Mouse (Mus musculus) stomach, embryonic 16.5 days (tissue): ENCODE measurements around the gene Rxra. TPM values are rescaled to one million over a fixed set of nuclear protein-coding genes. Genes with fewer than 3 reads are reported as not detected.
A peak's percentile ranks its signal among the peaks of the same experiment; 100 is the strongest.

Experiments
- ATAC-seq: fragments of 200-750 bp; cut with Nextera tagmentation; 2 replicates; pipeline ENCODE4 v1.8.0; 2017; ENCODE audit warnings: moderate number of reproducible peaks, moderate TSS enrichment; ENCODE audit not compliant: insufficient read depth, low FRiP score
- H3K27ac ChIP-seq: fragments of 300-500 bp; sonication (generic); 2 replicates; pipeline ENCODE4 v1.5.1; 2014; ENCODE audit warnings: low read length
- H3K27me3 ChIP-seq: fragments of 300-500 bp; sonication (generic); 2 replicates; pipeline ENCODE4 v1.6.1; 2014; ENCODE audit warnings: low read length, control low read depth, mixed read lengths; ENCODE audit not compliant: control insufficient read depth, insufficient read depth
- H3K36me3 ChIP-seq: fragments of 300-500 bp; sonication (generic); 2 replicates; pipeline ENCODE4 v1.6.1; 2014; ENCODE audit warnings: low read length; ENCODE audit not compliant: control insufficient read depth, insufficient read depth
- H3K4me1 ChIP-seq: fragments of 300-500 bp; sonication (generic); 2 replicates; pipeline ENCODE4 v1.6.1; 2014; ENCODE audit warnings: low read length, control low read depth, mixed read lengths; ENCODE audit not compliant: control insufficient read depth, insufficient read depth
- H3K4me2 ChIP-seq: fragments of 300-500 bp; sonication (generic); 2 replicates; pipeline ENCODE4 v1.6.1; 2014; ENCODE audit warnings: low read depth, low read length, mixed read lengths
- H3K4me3 ChIP-seq: fragments of 300-500 bp; sonication (generic); replicated peaks from 2 replicates; pipeline ENCODE4 v1.5.1; 2014; ENCODE audit warnings: mild to moderate bottlenecking, low read length
- H3K9ac ChIP-seq: fragments of 300-500 bp; sonication (generic); 2 replicates; pipeline ENCODE4 v1.6.1; 2014; ENCODE audit warnings: low read length
- H3K9me3 ChIP-seq: fragments of 300-500 bp; sonication (generic); replicated peaks from 2 replicates; pipeline ENCODE4 v1.6.1; 2016; ENCODE audit warnings: low read length, control low read depth; ENCODE audit not compliant: control insufficient read depth
- WGBS: fragments of 180-500 bp; shearing (Covaris S2); extraction: QIAGEN DNeasy Blood & Tissue Kit; methylation state at CpG from one replicate; pipeline ENCODE4 v1.1.7; 2014; 5-methylcytosine and 5-hydroxymethylcytosine counted together
- polyA plus RNA-seq: library from polyadenylated mRNA; unstranded; fragments of >200 nt; fragmentation: Nextera tagmentation; extraction: Ambion mirVana; gene quantifications from 2 replicates; pipeline ENCODE4 v1.2.1, GENCODE M21; 2015

Gene Rxra
- polyA plus RNA-seq, 1 experiment from 2014 or later, result 11.9 TPM

DNA sequence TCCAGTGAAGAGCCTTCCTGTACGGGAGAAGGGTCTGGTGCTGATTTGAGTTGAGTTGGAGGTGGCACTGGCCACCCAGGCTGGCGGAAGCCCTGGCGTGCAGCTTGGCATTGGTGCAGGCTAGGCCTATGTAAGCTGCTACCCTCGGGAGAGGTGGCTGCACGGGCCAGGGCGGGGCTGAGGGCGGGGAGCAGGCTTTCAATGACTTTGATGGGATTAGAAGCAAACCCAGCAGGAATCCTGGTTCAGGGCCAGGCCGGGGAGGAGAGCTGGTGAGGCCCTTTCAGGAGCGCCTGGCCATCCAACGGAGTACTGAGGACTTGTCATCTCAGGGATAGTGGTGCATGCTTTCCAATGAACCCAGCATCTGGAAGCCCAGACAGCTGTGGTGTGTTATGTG lies 43.4 kb downstream of the Rxra start:
- 40% methylated on average over 10 of the region's 10 CpGs for WGBS
- peaks cover 62% of the 10 kb centered on the region for H3K4me1 ChIP-seq
- no peaks in the 10 kb centered on the region for H3K9me3 ChIP-seq
- H3K4me2 ChIP-seq, result no peak overlapping the region
- H3K36me3 ChIP-seq, result no peaks in the 10 kb centered on the region
- H3K27ac ChIP-seq, result peak overlapping the region; percentile 58
- ATAC-seq, result no peak
- H3K4me3 ChIP-seq, result no peak overlapping the region
- no peaks in the 10 kb centered on the region for H3K27me3 ChIP-seq
- no peak overlapping the region for H3K9ac ChIP-seq

DNA sequence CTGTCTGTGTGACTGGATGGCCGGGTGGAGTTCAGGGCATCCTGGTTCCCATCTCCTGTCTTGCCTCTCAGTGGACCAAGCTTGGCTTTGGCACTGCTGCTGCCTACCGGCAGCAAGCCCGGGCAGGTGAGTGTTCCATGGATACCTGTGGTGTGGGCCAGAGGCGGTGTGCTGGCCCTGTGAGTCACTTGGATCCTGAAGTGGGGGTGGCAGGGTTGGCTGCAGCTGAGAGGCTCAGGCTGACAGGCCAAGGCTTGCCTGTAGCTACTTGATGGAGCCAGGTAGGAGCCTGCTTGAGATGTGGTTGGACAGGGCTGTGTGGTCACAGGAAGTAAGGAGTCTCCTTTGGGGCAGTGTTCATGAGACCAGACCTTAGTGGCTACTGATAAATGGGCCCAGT lies 45.4 kb downstream of the Rxra start:
- H3K27me3 ChIP-seq, result no peaks in the 10 kb centered on the region
- H3K4me2 ChIP-seq, result 0 out of 2 replicates have a peak overlapping the region, but pooled peaks have one; percentile 2
- WGBS, result 92% methylated on average over 4 of the region's 4 CpGs
- ATAC-seq, result no peak
- peaks cover 42% of the 10 kb centered on the region for H3K4me1 ChIP-seq
- no peaks in the 10 kb centered on the region for H3K36me3 ChIP-seq
- H3K27ac ChIP-seq, result peak overlapping the region; percentile 68
- H3K4me3 ChIP-seq, result no peak overlapping the region
- H3K9me3 ChIP-seq, result no peaks in the 10 kb centered on the region
- no peak overlapping the region for H3K9ac ChIP-seq

DNA sequence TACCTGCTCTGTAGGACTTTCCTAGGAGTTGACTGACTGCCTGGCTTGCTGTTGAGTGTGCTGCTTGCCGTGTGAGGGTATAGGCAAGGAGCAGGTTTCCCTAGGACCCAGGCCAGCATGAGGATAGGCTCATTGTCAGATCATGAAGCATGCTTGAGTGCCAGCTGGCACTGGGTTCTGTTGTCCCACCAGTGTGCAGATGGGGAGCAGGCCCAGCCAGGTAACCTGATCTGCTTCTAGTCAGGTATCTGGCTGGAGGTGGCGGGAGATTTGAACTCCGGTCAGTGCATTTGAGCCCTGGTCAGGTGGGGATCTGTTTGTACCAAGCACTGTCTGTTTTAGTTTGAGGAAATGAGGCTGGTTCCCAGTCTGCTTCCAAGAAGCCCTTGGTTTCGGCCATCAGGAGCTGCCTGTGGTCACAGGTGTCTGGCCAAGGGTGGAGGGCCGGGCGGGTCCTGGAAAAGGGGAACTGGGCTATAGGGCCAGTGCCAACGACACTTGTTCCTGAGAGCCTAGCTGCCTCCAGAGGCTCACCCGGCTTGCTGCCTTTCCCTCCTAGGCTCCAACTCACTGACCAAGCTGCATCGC lies 48.6 kb downstream of the Rxra start:
- no peaks in the 10 kb centered on the region for H3K36me3 ChIP-seq
- ATAC-seq, result no peak
- WGBS, result 88% methylated on average over 9 of the region's 9 CpGs

DNA sequence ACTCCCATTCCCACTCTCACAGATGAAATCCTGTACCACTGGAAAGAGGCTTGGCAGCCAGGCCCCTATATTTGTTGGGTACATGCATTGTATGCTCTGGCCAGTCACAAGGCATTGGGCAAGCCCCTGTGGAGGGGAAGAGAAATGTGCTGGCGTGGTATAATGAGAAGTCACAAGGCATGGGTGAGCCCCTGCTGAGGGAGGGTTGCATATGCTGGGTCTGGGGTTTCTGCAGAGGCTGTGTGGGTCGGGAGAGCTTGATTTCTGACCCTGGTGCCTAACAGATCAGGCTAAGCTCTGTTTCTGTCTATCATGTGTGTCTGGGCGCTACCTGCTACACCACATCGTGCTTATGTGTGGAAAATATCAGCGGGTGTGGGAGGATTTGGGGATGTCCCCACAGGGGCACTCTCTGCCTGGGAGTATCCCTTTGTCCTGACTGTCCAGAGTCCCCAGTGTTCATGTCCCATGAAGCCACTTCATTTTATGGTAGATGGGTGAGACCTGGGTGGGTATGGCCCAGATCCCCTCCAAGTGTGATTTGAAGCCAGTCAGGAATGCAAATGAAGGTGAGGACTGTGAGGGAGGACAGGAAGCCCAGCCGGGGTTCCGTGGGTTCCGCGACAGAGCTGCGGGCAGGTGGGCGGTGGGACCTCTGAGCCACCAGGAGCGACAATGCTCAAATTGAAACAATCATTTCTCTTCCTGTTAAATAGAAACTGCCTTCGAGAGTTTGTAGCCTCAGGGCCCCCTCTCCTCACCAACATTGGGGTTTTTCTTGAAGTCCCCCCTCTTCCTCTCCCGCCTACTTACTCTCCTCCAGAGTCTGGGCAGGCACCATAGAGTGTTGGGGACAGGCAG lies 52.0 kb downstream of the Rxra start:
- WGBS, result 69% methylated on average over 14 of the region's 14 CpGs

More for the DNA sequence above, 48.6 kb downstream of the Rxra start:
- Histone ChIP-seq H3K4me2 (no peak overlapping the region), H3K27ac (no peak overlapping the region), H3K27me3 (no peaks in the 10 kb centered on the region), H3K4me1 (peaks cover 9% of the 10 kb centered on the region), H3K9ac (no peak overlapping the region), H3K9me3 (no peaks in the 10 kb centered on the region), H3K4me3 (no peak overlapping the region)

DNA sequence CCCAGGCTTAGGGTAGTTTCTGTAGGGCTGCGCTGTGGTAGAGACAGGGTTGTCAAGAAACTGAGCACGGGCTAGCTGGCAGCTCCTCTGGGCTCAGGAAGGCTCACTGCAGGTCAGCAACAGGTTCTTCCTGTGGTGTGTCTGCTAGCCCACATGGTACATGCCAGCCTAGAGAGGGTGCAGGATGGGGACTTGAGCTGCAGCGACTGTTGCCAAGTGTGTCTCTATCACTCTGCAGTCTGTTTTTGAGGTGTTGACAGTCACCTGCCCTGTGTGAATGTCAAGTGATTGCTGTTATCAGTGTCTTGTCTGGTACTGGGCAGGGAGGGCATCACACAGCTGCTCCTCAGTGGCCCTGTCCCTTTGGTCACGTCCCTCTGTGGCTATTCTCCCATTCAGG lies 52.8 kb downstream of the Rxra start:
- Histone ChIP-seq H3K9me3 (no peaks in the 10 kb centered on the region), H3K4me2 (no peak overlapping the region), H3K4me3 (no peak overlapping the region), H3K9ac (no peak overlapping the region), H3K4me1 (peaks cover 22% of the 10 kb centered on the region), H3K36me3 (no peaks in the 10 kb centered on the region), H3K27me3 (no peaks in the 10 kb centered on the region), H3K27ac (no peak overlapping the region)
- ATAC-seq, result no peak
- 70% methylated on average over 4 of the region's 4 CpGs for WGBS

More for the DNA sequence above, 52.0 kb downstream of the Rxra start:
- H3K4me3 ChIP-seq, result no peak overlapping the region
- no peak overlapping the region for H3K4me2 ChIP-seq
- no peak overlapping the region for H3K9ac ChIP-seq
- no peaks in the 10 kb centered on the region for H3K9me3 ChIP-seq
- peaks cover 15% of the 10 kb centered on the region for H3K4me1 ChIP-seq
- no peaks in the 10 kb centered on the region for H3K36me3 ChIP-seq
- no peak for ATAC-seq
- H3K27ac ChIP-seq, result no peak overlapping the region
- no peaks in the 10 kb centered on the region for H3K27me3 ChIP-seq

DNA sequence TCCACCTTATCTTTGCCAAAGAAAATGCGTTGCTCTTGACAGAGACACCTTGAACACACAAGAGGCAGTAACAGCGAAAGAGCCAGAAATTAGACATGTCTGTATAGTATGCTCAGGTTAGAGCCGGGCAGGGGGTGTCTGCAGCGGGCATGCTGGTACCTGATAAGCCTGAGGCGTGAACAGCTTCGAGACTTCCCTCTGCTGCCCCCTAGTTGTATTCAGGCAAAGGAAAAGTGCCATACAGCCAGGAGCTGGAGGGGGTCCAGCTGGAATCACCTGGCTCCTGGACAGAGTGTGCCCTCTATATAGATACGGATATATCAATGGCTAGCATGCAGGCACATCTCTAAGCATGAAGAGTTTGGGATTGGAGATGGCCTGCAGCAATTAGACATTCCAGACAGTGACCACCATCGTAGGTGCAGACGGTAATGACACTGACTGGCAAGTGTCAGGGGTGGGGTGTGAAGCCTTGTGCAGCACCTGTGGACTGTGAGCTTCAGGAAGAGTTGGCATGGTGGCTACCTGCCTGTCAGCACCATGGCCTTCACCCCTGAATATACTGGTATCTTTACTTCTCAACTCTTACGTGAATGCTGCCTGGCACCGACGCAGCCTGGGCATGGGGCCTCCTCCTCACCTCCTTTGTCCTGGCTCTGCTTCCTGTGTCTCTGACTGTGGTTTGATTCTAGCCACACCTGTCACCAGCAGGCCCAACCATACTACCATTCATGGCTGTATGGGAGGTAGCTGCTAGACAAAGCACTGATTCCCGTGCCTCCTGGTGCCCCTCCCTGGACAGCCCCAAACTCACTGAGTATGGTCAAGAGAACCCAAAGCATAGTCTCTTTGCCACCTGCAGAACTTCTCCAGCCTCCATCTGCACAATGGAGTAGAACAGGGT lies 54.0 kb downstream of the Rxra start:
- WGBS, result 64% methylated on average over 13 of the region's 13 CpGs
- H3K4me2 ChIP-seq, result no peak overlapping the region
- H3K4me1 ChIP-seq, result peaks cover 35% of the 10 kb centered on the region
- H3K27ac ChIP-seq, result no peak overlapping the region; the same call in 1 of the 2 replicates
- H3K27me3 ChIP-seq, result no peaks in the 10 kb centered on the region
- no peaks in the 10 kb centered on the region for H3K36me3 ChIP-seq
- H3K9ac ChIP-seq, result no peak overlapping the region
- no peak overlapping the region for H3K4me3 ChIP-seq
- ATAC-seq, result 0 out of 2 replicates have a peak, but pooled peaks have one; percentile 33
- H3K9me3 ChIP-seq, result no peaks in the 10 kb centered on the region

DNA sequence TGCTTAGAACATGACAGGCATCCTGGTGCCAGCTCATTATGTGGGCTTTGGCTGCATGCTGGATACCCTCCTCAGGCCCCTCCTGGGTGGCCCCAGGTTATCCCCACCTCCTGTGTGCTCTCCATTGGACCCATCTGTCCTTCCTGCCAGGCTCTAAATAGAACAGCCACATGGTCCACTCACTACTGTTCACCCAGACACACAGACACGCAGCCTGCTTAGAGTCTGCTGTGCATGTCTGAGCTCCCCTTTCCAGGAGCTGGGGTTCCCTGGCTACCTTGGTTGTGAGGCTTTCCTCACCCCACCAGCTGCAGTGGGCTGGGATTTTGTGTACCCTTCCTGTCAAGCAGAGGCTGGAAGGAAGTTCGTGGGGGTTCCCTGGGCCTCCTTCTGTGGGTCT lies 56.8 kb downstream of the Rxra start:
- Histone ChIP-seq H3K36me3 (0 out of 2 replicates have a peak, but pooled peaks cover 4% of the 10 kb centered on the region), H3K9ac (peak overlapping the region; percentile 32; the same call in 1 of the 2 replicates), H3K27me3 (no peaks in the 10 kb centered on the region), H3K9me3 (no peaks in the 10 kb centered on the region), H3K4me2 (no peak overlapping the region), H3K4me3 (no peak overlapping the region), H3K27ac (peak overlapping the region; percentile 82), H3K4me1 (peaks cover 36% of the 10 kb centered on the region)
- no peak for ATAC-seq
- 52% methylated on average over 2 of the region's 2 CpGs for WGBS

DNA sequence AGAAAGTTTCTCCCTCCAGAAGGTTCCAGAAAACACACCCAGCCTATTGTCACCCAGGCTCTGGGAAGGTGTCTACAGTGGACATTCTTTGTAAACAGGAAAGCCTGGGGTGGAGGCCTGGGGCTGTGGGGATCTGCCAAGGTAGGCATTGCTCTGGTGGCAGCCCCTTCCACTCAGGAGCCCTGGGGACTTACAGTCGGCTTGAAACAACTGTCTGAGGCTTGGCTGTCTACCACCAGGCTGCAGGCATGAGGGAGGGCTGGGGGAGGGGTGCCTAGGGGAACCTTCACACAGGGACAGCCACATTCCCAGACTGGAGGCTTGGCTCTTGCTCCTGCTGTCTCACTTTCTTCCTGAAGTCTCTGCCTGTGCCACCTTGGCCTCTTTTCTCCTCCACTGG lies 58.1 kb downstream of the Rxra start:
- H3K4me1 ChIP-seq, result peaks cover 42% of the 10 kb centered on the region
- WGBS, result 0% methylated on average over 1 of the region's 1 CpGs
- H3K27ac ChIP-seq, result peak overlapping the region; percentile 82
- H3K27me3 ChIP-seq, result no peaks in the 10 kb centered on the region
- no peaks in the 10 kb centered on the region for H3K9me3 ChIP-seq
- H3K36me3 ChIP-seq, result 0 out of 2 replicates have a peak, but pooled peaks cover 4% of the 10 kb centered on the region
- 0 out of 2 replicates have a peak, but pooled peaks have one; percentile 11 for ATAC-seq
- no peak overlapping the region for H3K4me3 ChIP-seq
- H3K9ac ChIP-seq, result peak overlapping the region; percentile 51
- no peak overlapping the region for H3K4me2 ChIP-seq
